ENCODE assay signal across 14 mouse cellular contexts in genomic region chr17:29990136-29990535, GRCm38 (mm10).
"Had no signal": no experiment of that assay in that cellular context is flagged by ENCODE, and none has a peak within 500 bp of the region (broad histone marks: within the 10 kb centered on the region; RNA-seq: fewer than 3 reads in every experiment).

No protein-coding gene starts in this region.

- DNase-seq: gastrocnemius, postnatal 14 days; gastrocnemius, postnatal 36 days; heart, adult 18-20 months; heart, postnatal 10 days; heart, postnatal 36 days; kidney, adult 11 months; kidney, adult 2 months; kidney, adult 9 months; kidney, postnatal 14 days; kidney, postnatal 36 days; layer of hippocampus, adult 9-11 months; layer of hippocampus, postnatal 36 days; liver; liver, embryonic 13.5 days had no signal
